Mouse (Mus musculus): ENCODE measurements at regions not wholly inside any gene's neighbourhood (a gene's known extent, or its start where the extent isn't known, plus 50 kb on each side); places are given as distances from the start of the nearest gene placed in this dataset.

DNA sequence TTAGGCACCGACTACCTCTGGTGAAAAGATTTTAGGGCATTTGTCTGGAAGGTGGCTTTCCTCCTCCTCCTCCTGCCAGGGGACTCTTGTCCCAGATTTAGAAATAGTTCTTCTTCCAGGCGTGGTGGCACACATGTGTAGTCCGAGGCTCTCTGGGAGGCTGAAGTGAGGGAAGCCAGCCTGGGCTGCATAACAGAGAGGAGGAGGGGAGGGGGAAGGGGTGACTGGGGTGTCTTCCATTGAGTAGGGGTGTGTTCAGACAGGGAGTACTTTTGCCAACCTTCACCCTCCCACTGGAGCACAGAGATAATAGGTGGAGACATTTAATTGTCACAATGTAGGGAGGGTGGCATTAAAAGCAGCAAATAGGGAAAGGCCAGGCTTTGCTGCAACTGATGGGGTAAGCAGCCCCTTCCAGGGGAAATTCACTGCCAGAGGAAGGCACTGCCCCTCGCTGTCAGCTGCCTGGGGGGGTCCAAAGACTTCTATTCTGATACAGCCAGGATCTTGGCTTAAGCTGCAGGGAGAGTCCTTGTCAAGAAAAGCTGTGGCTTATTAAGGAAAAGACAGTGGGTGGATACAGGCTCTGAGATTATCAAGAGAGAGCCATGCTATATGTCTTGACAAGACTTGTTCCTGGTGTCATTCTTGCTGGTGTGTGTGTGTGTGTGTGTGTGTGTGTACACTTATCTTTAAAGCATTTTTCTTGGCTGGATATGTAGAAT, 83.9 kb downstream of the Bbs10 start:
- TF ChIP-seq CTCF (IDR thresholded peaks at IDR 0.05) (no peak), EP300 (IDR thresholded peaks at IDR 0.05) (no peak)

Measured in lung, postnatal 0 days (tissue).